Comparison of ENCODE assay signal across 25 mouse cellular contexts in the genomic region with DNA sequence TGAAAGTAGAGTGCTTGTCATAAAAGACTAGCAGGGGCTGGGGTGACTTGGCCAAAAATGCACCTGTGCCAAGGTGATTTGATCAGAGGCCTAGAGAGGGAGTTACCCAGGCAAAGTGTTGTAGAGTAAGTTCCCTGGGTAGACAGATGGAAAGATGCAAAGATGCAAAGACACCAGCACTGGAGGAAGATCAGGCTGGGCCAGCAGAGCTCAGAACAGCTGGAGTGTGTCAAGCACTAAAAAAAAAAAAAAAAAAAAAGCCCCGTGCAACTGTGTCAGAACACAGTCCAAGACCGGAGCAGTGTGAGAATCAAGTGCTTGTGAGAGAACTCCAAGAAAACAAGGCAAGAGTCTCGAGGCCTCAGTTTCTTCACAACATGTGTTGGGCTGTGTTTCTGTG.
A peak's percentile ranks its signal among the peaks of the same experiment; 100 is the strongest.
DNase-seq lines count a peak whose midpoint lies in the region; ATAC-seq and TF ChIP-seq lines count a peak whose summit lies in the region.
"Had no signal": no experiment of that assay in that cellular context is flagged by ENCODE, and none has a peak within 500 bp of the region (broad histone marks: within the 10 kb centered on the region; RNA-seq: fewer than 3 reads in every experiment).

No protein-coding gene starts in this region.

- no peaks in the 10 kb centered on the region for H3K27me3 ChIP-seq in heart, embryonic 15.5 days
- no peaks in the 10 kb centered on the region for H3K27me3 ChIP-seq in kidney, embryonic 16.5 days (ENCODE audit: insufficient read depth, low read length)
- H3K27me3 ChIP-seq in stomach, embryonic 14.5 days (ENCODE audit: control insufficient read depth, insufficient read depth, low read length) = no peaks in the 10 kb centered on the region
- no peaks in the 10 kb centered on the region for H3K27me3 ChIP-seq in stomach, postnatal 0 days (ENCODE audit: control insufficient read depth, insufficient read depth, low read length)
- H3K27me3 ChIP-seq in stomach, embryonic 16.5 days (ENCODE audit: control insufficient read depth, insufficient read depth, low read length) = no peaks in the 10 kb centered on the region
- H3K27me3 ChIP-seq: hindbrain, embryonic 12.5 days; limb, embryonic 13.5 days; Patski had no signal

- H3K4me2 ChIP-seq in heart, embryonic 15.5 days = no peak overlapping the region
- no peak overlapping the region for H3K4me2 ChIP-seq in kidney, embryonic 16.5 days (replicated peaks; ENCODE audit: low read depth, low read length)
- H3K4me2 ChIP-seq in stomach, embryonic 14.5 days (replicated peaks; ENCODE audit: low read depth, low read length) = no peak overlapping the region
- H3K4me2 ChIP-seq in stomach, postnatal 0 days (replicated peaks; ENCODE audit: low read depth) = no peak overlapping the region
- no peak overlapping the region for H3K4me2 ChIP-seq in stomach, embryonic 16.5 days (ENCODE audit: low read depth, low read length)
- H3K4me2 ChIP-seq: hindbrain, embryonic 12.5 days; limb, embryonic 13.5 days had no signal

- no peak for DNase-seq in heart, postnatal 36 days
- DNase-seq in kidney, postnatal 36 days = no peak
- DNase-seq in stomach, postnatal 0 days (ENCODE audit: low spot score) = no peak
- DNase-seq in right cerebral cortex, postnatal 36 days (ENCODE audit: low spot score in 2 of 2) = no peak
- DNase-seq: cerebellum, adult 11 months; cerebellum, adult 9-11 months; forebrain, postnatal 0 days; gastrocnemius, postnatal 14 days; heart, adult 2 months; layer of hippocampus, postnatal 36 days; lung, postnatal 10 days; midbrain, embryonic 14.5 days; right cerebral cortex, postnatal 14 days; spleen, adult 18-20 months; thymus, adult 2 months had no signal

- TF ChIP-seq CTCF in stomach, postnatal 0 days (IDR thresholded peaks at IDR 0.05; ENCODE audit: low read depth) = no peak

- no peak for TF ChIP-seq EP300 in stomach, postnatal 0 days (optimal IDR thresholded peaks at IDR 0.05)

- H3K27ac ChIP-seq in heart, embryonic 15.5 days = 0 out of 2 replicates have a peak overlapping the region, but pooled peaks have one; percentile 10
- peak overlapping the region; percentile 35; the same call in 1 of the 2 replicates for H3K27ac ChIP-seq in kidney, embryonic 16.5 days (ENCODE audit: low read length)
- H3K27ac ChIP-seq in stomach, embryonic 14.5 days (ENCODE audit: low read length) = peak overlapping the region; percentile 75; the same call in 1 of the 2 replicates
- no peak overlapping the region for H3K27ac ChIP-seq in stomach, postnatal 0 days (replicated peaks)
- peak overlapping the region; percentile 68 for H3K27ac ChIP-seq in stomach, embryonic 16.5 days (ENCODE audit: low read length)
- H3K27ac ChIP-seq: heart, adult 2 months; hindbrain, embryonic 12.5 days; layer of hippocampus, adult 2 months; limb, embryonic 13.5 days; liver, embryonic 14.5 days had no signal

- no peak for ATAC-seq in heart, embryonic 15.5 days (replicated peaks; ENCODE audit: insufficient number of reproducible peaks, insufficient read depth, low FRiP score, low read depth)
- ATAC-seq in kidney, embryonic 16.5 days (ENCODE audit: low FRiP score, low TSS enrichment) = peak; percentile 72; the same call in 1 of the 2 replicates
- peak; percentile 66; the same call in 1 of the 2 replicates for ATAC-seq in stomach, embryonic 14.5 days (ENCODE audit: insufficient number of reproducible peaks, insufficient read depth, low FRiP score, low read depth)
- no peak for ATAC-seq in stomach, postnatal 0 days (ENCODE audit: low FRiP score, low TSS enrichment)
- ATAC-seq in stomach, embryonic 16.5 days (ENCODE audit: insufficient read depth, low FRiP score) = peak; percentile 69; the same call in 1 of the 2 replicates
- ATAC-seq: forebrain, postnatal 0 days; Patski had no signal

- H3K4me3 ChIP-seq in heart, embryonic 15.5 days = no peak overlapping the region
- no peak overlapping the region for H3K4me3 ChIP-seq in kidney, embryonic 16.5 days (ENCODE audit: low read length)
- no peak overlapping the region for H3K4me3 ChIP-seq in stomach, embryonic 14.5 days (ENCODE audit: low read depth, low read length)
- H3K4me3 ChIP-seq in stomach, postnatal 0 days (ENCODE audit: low read depth, low read length) = no peak overlapping the region
- H3K4me3 ChIP-seq in stomach, embryonic 16.5 days (replicated peaks; ENCODE audit: low read length) = no peak overlapping the region
- H3K4me3 ChIP-seq: heart, adult 2 months; hindbrain, embryonic 12.5 days; layer of hippocampus, adult 2 months; limb, embryonic 13.5 days had no signal

- no peaks in the 10 kb centered on the region for H3K9me3 ChIP-seq in heart, embryonic 15.5 days (replicated peaks)
- no peaks in the 10 kb centered on the region for H3K9me3 ChIP-seq in kidney, embryonic 16.5 days (ENCODE audit: low read length)
- H3K9me3 ChIP-seq in stomach, embryonic 14.5 days (ENCODE audit: control insufficient read depth, low read depth, low read length) = no peaks in the 10 kb centered on the region
- no peaks in the 10 kb centered on the region for H3K9me3 ChIP-seq in stomach, postnatal 0 days (ENCODE audit: control insufficient read depth, low read length)
- H3K9me3 ChIP-seq in stomach, embryonic 16.5 days (replicated peaks; ENCODE audit: control insufficient read depth, low read length) = no peaks in the 10 kb centered on the region
- H3K9me3 ChIP-seq: G1E; hindbrain, embryonic 12.5 days; limb, embryonic 13.5 days had no signal

- no peaks in the 10 kb centered on the region for H3K36me3 ChIP-seq in heart, embryonic 15.5 days
- H3K36me3 ChIP-seq in kidney, embryonic 16.5 days (ENCODE audit: insufficient read depth, low read length) = no peaks in the 10 kb centered on the region
- H3K36me3 ChIP-seq in stomach, embryonic 14.5 days (ENCODE audit: control insufficient read depth, insufficient read depth, low read length) = no peaks in the 10 kb centered on the region
- H3K36me3 ChIP-seq in stomach, postnatal 0 days (ENCODE audit: control insufficient read depth, insufficient read depth, low read length) = no peaks in the 10 kb centered on the region
- no peaks in the 10 kb centered on the region for H3K36me3 ChIP-seq in stomach, embryonic 16.5 days (ENCODE audit: control insufficient read depth, insufficient read depth, low read length)
- H3K36me3 ChIP-seq: G1E; hindbrain, embryonic 12.5 days; limb, embryonic 13.5 days had no signal

- peaks cover 23% of the 10 kb centered on the region; the same call in 1 of the 2 replicates for H3K4me1 ChIP-seq in heart, embryonic 15.5 days (replicated peaks)
- peaks cover 34% of the 10 kb centered on the region for H3K4me1 ChIP-seq in kidney, embryonic 16.5 days (ENCODE audit: insufficient read depth, low read length)
- H3K4me1 ChIP-seq in stomach, embryonic 14.5 days (ENCODE audit: control insufficient read depth, insufficient read depth, low read length) = peaks cover 48% of the 10 kb centered on the region
- H3K4me1 ChIP-seq in stomach, postnatal 0 days (replicated peaks; ENCODE audit: control insufficient read depth, insufficient read depth) = no peaks in the 10 kb centered on the region
- H3K4me1 ChIP-seq in stomach, embryonic 16.5 days (ENCODE audit: control insufficient read depth, insufficient read depth, low read length) = peaks cover 19% of the 10 kb centered on the region

- no peak overlapping the region for H3K9ac ChIP-seq in heart, embryonic 15.5 days
- H3K9ac ChIP-seq in kidney, embryonic 16.5 days (replicated peaks; ENCODE audit: low read length) = no peak overlapping the region
- H3K9ac ChIP-seq in stomach, embryonic 14.5 days (replicated peaks; ENCODE audit: low read depth, low read length) = no peak overlapping the region
- H3K9ac ChIP-seq in stomach, postnatal 0 days (ENCODE audit: low read length) = no peak overlapping the region
- H3K9ac ChIP-seq in stomach, embryonic 16.5 days (ENCODE audit: low read length) = no peak overlapping the region
- H3K9ac ChIP-seq: forebrain, postnatal 0 days; hindbrain, embryonic 12.5 days; limb, embryonic 13.5 days; liver, embryonic 14.5 days had no signal

- 54% methylated on average over 3 of the region's 3 CpGs for WGBS in heart, embryonic 15.5 days
- 26% methylated on average over 3 of the region's 3 CpGs for WGBS in kidney, embryonic 16.5 days
- WGBS in stomach, embryonic 14.5 days = 45% methylated on average over 3 of the region's 3 CpGs
- WGBS in stomach, postnatal 0 days = 57% methylated on average over 3 of the region's 3 CpGs
- 41% methylated on average over 3 of the region's 3 CpGs for WGBS in stomach, embryonic 16.5 days

- intact Hi-C loops in heart, postnatal 36 days (cut with DNase I) = no loop called here

Comparison
In these comparisons a context has a peak if more than half of its experiments do, and no peak if none do; other contexts are left out.
1. ATAC-seq: peak in kidney, embryonic 16.5 days (single experiment), stomach, embryonic 14.5 days (single experiment) and stomach, embryonic 16.5 days (single experiment); none in heart, embryonic 15.5 days (single experiment) and stomach, postnatal 0 days (single experiment).